Mouse (Mus musculus) layer of hippocampus, adult 2 months (tissue): ENCODE measurements at regions not wholly inside any gene's neighbourhood (a gene's known extent, or its start where the extent isn't known, plus 50 kb on each side); places are given as distances from the start of the nearest gene placed in this dataset.

ENCODE experiments used
- DNase-seq, 2 experiments: peaks; one replicate each; pipeline ENCODE4 v3.0.0; 2022; ENCODE audit warnings: low spot score in 2 of 2
- H3K27ac ChIP-seq: fragments of 200-600 bp; 2 replicates; pipeline ENCODE4 v1.8.1; 2022
- H3K4me3 ChIP-seq: fragments of 200-600 bp; 2 replicates; pipeline ENCODE4 v1.8.1; 2022; ENCODE audit warnings: mild to moderate bottlenecking
- CTCF ChIP-seq: fragments of 200-600 bp; conservative IDR thresholded peaks from 2 replicates; pipeline ENCODE4 v1.8.1; 2022; ENCODE audit warnings: antibody characterized with exemption, mild to moderate bottlenecking, moderate library complexity

DNA sequence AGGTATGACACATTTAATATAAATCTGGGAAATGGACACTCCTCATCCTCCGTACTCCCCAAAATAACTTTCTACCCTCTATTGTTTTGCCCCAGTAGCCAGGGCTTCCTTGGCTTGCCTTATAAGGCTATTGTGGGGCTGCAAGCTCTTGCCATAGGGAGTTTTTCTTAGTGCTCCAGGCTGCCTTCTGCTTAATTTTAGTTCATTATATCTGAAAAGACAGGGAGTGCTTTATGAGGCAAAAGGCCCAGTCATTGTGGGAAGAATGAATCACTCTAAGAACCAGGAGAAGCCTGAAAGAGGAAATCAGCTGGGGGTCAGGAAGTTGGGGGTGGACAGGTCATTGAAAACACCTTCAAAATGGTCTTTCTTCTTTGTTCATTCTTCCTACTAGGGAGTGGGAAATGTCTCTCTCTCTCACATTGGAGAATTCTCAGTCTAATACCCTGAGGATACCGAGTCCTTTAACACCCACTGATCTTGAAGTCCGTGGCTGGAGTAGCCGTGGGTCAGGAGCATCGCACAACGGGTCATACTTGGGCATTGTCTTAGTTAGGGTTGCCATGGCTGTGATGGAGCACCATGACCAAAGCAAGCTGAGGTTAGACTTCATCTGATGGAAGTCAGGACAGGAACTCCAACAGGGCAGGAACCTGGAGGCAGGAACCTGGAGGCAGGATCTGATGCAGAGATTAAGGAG is 70.1 kb upstream of the Map4k3 start:
- Histone ChIP-seq H3K4me3 (no peak overlapping the region), H3K27ac (peak overlapping the region; percentile 56)
- DNase-seq: no peak
- TF ChIP-seq CTCF: no peak

GRCm38 (mm10) chr17:80796790-80797189 is 68.5 kb upstream of the Map4k3 start:
- TF ChIP-seq CTCF: no peak
- H3K27ac ChIP-seq: no peak overlapping the region
- H3K4me3 ChIP-seq: no peak overlapping the region
- no peak for DNase-seq

GRCm38 (mm10) chr17:80796386-80796785 is 68.1 kb upstream of the Map4k3 start:
- Histone ChIP-seq H3K27ac (no peak overlapping the region), H3K4me3 (no peak overlapping the region)
- TF ChIP-seq CTCF: no peak
- no peak for DNase-seq

- Histone ChIP-seq H3K27ac (no peak overlapping the region), H3K4me3 (no peak overlapping the region)
- TF ChIP-seq CTCF: no peak
- DNase-seq: no peak
Measured at GRCm38 (mm10) chr17:80795453-80796105, 67.3 kb upstream of the Map4k3 start.

DNA sequence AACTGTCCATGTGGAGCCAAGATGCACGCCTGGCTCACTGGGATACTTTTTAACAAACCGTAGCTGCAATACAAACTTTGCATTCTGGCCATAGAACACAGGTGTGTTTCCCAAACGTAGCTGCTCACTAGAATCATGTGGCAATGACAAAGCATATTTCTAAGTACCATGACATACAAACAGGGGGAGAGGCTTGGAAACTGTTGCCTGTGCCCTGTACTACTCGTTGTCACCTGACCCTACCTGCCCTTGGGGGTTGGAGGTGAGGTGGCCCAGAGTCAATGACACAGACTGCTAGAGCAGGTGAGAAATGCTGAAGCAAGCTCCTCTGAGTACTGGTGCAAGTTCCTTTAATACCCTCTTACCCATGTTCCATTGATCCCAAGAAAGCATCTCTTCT is 64.3 kb upstream of the Map4k3 start:
- DNase-seq: no peak
- no peak for TF ChIP-seq CTCF
- no peak overlapping the region for H3K4me3 ChIP-seq
- no peak overlapping the region for H3K27ac ChIP-seq

- TF ChIP-seq CTCF: no peak
- Histone ChIP-seq H3K4me3 (no peak overlapping the region), H3K27ac (no peak overlapping the region)
- DNase-seq: no peak
Measured at GRCm38 (mm10) chr17:80789706-80790105, 61.4 kb upstream of the Map4k3 start.

GRCm38 (mm10) chr17:80789000-80789399 is 60.7 kb upstream of the Map4k3 start:
- no peak for DNase-seq
- H3K4me3 ChIP-seq: no peak overlapping the region
- H3K27ac ChIP-seq: no peak overlapping the region
- TF ChIP-seq CTCF: no peak

GRCm38 (mm10) chr17:80786858-80787257 is 58.6 kb upstream of the Map4k3 start:
- H3K4me3 ChIP-seq: no peak overlapping the region
- H3K27ac ChIP-seq: no peak overlapping the region
- DNase-seq: no peak
- no peak for TF ChIP-seq CTCF

DNA sequence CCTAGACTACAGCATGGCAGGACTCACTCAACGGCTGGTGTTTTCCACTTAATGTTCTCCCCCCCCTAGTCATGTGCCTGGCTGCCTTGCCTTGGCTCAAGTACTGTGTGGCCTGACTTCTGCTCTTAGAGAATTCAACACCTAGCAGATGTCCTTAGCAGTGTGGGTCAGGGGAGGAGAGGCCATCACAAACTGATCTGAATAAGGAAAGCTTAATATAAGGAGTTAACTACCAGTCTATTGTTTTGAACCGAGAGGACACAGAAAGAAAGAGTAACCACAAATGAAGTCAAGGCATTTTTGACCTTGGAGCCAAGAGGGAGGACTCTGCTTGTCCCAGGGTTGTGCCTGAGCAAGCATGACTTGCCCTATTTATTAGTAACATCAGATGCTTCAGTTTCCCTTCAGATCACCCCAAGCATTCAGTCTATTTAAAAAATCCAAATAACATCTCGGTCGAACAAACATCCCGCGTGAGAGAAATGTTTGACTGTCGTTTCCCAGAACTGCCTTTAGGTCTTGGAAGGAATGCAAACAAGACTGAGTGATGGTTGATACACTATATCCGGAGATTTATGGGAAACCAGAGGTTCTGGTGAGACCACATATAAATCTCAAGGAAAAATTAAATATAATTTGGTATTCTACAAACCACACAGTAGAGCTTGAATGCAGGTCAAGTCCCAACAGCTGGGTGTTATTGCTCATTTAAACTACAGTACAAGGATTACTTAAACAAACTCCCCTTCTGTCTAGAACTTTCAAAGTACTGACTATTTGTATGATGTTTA is 58.0 kb upstream of the Map4k3 start:
- no peak for DNase-seq

DNA sequence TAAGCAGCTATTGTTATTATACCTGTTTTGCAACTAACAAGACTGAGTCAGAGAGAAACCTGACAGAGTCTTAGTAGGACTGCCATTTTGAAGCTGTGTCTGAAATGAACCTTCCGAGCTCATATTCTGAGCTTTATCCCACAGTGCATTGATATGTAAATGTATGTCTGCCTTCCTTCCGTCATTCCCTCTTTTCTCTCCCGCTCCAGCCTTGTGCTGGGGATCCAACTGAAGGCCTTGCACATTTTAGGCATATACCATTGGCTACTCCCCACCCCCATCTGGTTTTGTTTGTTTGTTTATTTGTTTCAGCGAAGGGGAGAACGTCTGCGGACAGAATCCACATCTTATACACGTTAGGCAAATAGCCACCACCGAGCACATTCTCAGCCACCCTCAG is 57.2 kb upstream of the Map4k3 start:
- Histone ChIP-seq H3K27ac (no peak overlapping the region), H3K4me3 (no peak overlapping the region)
- DNase-seq: no peak
- no peak for TF ChIP-seq CTCF

More for the DNA sequence above, 58.0 kb upstream of the Map4k3 start:
- no peak for TF ChIP-seq CTCF
- Histone ChIP-seq H3K27ac (no peak overlapping the region), H3K4me3 (no peak overlapping the region)

DNA sequence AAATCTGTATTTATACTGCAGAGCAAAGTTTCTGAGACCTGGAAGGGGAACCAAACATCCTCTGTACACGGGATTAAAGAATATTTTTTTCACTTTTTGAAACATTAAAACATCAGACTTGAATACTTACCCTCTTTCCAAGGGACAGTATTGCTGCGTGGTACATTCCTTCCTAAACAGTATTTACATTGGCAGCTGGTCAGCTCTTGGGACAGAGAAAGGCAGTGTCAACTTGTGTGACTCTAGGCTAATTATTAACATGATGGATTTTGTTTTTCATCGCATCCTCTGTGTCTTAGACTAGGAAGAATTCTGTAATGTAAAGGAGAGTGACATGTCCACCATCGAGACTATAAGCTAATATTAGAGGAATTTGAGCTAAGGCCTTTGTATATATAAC is 56.8 kb upstream of the Map4k3 start:
- Histone ChIP-seq H3K4me3 (no peak overlapping the region), H3K27ac (no peak overlapping the region)
- DNase-seq: no peak
- TF ChIP-seq CTCF: no peak

GRCm38 (mm10) chr17:80782233-80782632 is 53.9 kb upstream of the Map4k3 start:
- Histone ChIP-seq H3K4me3 (no peak overlapping the region), H3K27ac (no peak overlapping the region)
- no peak for DNase-seq
- no peak for TF ChIP-seq CTCF

DNA sequence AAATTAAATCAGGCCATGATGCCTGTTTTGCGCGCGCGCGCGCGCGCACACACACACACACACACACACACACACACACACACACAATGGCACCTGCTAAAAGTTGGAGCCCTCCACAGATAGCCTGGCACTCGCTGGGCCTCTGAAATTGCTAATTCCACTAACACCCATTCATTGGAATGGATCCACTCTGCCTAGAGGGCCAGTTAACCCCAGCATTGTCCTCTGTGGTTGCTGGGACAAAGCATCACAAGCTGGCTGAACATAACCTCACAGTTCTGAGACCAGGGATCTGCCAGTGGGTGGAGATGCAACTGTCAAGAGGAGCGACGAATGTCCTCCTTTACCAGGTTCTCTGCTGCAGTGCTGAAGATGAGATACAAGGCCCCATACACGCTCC is 53.3 kb upstream of the Map4k3 start:
- no peak for TF ChIP-seq CTCF
- H3K4me3 ChIP-seq: no peak overlapping the region
- H3K27ac ChIP-seq: no peak overlapping the region
- DNase-seq: no peak

- DNase-seq: no peak
- Histone ChIP-seq H3K27ac (no peak overlapping the region; the same call in 1 of the 2 replicates), H3K4me3 (no peak overlapping the region)
- no peak for TF ChIP-seq CTCF
Measured at GRCm38 (mm10) chr17:80780303-80780702, 52.0 kb upstream of the Map4k3 start.
